27 mouse cellular contexts compared by ENCODE assay signal in genomic region chr3:66486658-66487057, GRCm38 (mm10).
DNase-seq lines count a peak whose midpoint lies in the region; ATAC-seq and TF ChIP-seq lines count a peak whose summit lies in the region.
"Had no signal": no experiment of that assay in that cellular context is flagged by ENCODE, and none has a peak within 500 bp of the region (broad histone marks: within the 10 kb centered on the region; RNA-seq: fewer than 3 reads in every experiment).

No protein-coding gene starts in this region.

- H3K4me3 ChIP-seq in heart, embryonic 12.5 days, result no peak overlapping the region
- no peak overlapping the region for H3K4me3 ChIP-seq in liver, embryonic 14.5 days (ENCODE audit: insufficient read depth in 1 of 2, low read depth in 2 of 2, low read length in 2 of 2)
- H3K4me3 ChIP-seq: forebrain, embryonic 10.5 days; forebrain, embryonic 15.5 days; heart, adult 2 months; heart, embryonic 15.5 days; limb, embryonic 13.5 days had no signal

- H3K9ac ChIP-seq in heart, embryonic 12.5 days, result no peak overlapping the region
- H3K9ac ChIP-seq in liver, embryonic 14.5 days (replicated peaks), result no peak overlapping the region
- H3K9ac ChIP-seq: forebrain, embryonic 15.5 days; heart, embryonic 15.5 days; hindbrain, embryonic 14.5 days; limb, embryonic 13.5 days had no signal

- H3K27me3 ChIP-seq in heart, embryonic 12.5 days (replicated peaks), result no peaks in the 10 kb centered on the region
- no peaks in the 10 kb centered on the region for H3K27me3 ChIP-seq in liver, embryonic 14.5 days (ENCODE audit: control insufficient read depth, insufficient read depth, low read length)
- H3K27me3 ChIP-seq: heart, embryonic 15.5 days; limb, embryonic 13.5 days had no signal

- TF ChIP-seq CTCF in liver, embryonic 14.5 days (IDR thresholded peaks at IDR 0.05; ENCODE audit: low read depth), result no peak

- H3K4me2 ChIP-seq in heart, embryonic 12.5 days, result no peak overlapping the region
- peak overlapping the region; percentile 62 for H3K4me2 ChIP-seq in liver, embryonic 14.5 days (ENCODE audit: low read depth)
- H3K4me2 ChIP-seq: forebrain, embryonic 15.5 days; heart, embryonic 15.5 days; hindbrain, embryonic 14.5 days; limb, embryonic 13.5 days; midbrain, embryonic 11.5 days had no signal

- no peak for TF ChIP-seq EP300 in liver, embryonic 14.5 days (IDR thresholded peaks at IDR 0.05; ENCODE audit: low read depth)

- ATAC-seq in heart, embryonic 12.5 days (ENCODE audit: insufficient number of reproducible peaks, low FRiP score), result peak; percentile 64; the same call in 1 of the 2 replicates
- ATAC-seq in erythroid progenitor cell, adult 5-6 weeks (replicated peaks; ENCODE audit: low FRiP score, poor library complexity, severe bottlenecking), result peak; percentile 51
- ATAC-seq in liver, embryonic 14.5 days (ENCODE audit: insufficient read depth), result peak; percentile 77
- no peak for ATAC-seq in CD4-positive, CD25-positive, alpha-beta regulatory T cell, adult 4 months
- ATAC-seq: forebrain, embryonic 15.5 days; midbrain, embryonic 16.5 days had no signal

- H3K4me1 ChIP-seq in heart, embryonic 12.5 days (replicated peaks), result 0 out of 2 replicates have a peak, but pooled peaks cover 6% of the 10 kb centered on the region
- peaks cover 36 to 41% of the 10 kb centered on the region in 2 experiments for H3K4me1 ChIP-seq in liver, embryonic 14.5 days (replicated peaks; ENCODE audit: control insufficient read depth in 2 of 2, insufficient read depth in 2 of 2, low read length in 1 of 2)

- H3K36me3 ChIP-seq in heart, embryonic 12.5 days, result no peaks in the 10 kb centered on the region
- no peaks in the 10 kb centered on the region for H3K36me3 ChIP-seq in liver, embryonic 14.5 days (replicated peaks; ENCODE audit: control insufficient read depth, insufficient read depth, low read depth)
- H3K36me3 ChIP-seq: forebrain, embryonic 10.5 days; forebrain, embryonic 15.5 days; heart, embryonic 15.5 days; limb, embryonic 13.5 days had no signal

- no peak overlapping the region for H3K27ac ChIP-seq in heart, embryonic 12.5 days (ENCODE audit: poor library complexity, severe bottlenecking)
- peak overlapping the region; percentile 85 for H3K27ac ChIP-seq in liver, embryonic 14.5 days
- H3K27ac ChIP-seq: forebrain, embryonic 10.5 days; forebrain, embryonic 15.5 days; heart, adult 2 months; heart, embryonic 15.5 days; hindbrain, embryonic 14.5 days; limb, embryonic 13.5 days; macrophage had no signal

- H3K9me3 ChIP-seq in heart, embryonic 12.5 days (replicated peaks), result no peaks in the 10 kb centered on the region
- no peaks in the 10 kb centered on the region for H3K9me3 ChIP-seq in liver, embryonic 14.5 days (ENCODE audit: control insufficient read depth, low read length)
- H3K9me3 ChIP-seq: forebrain, embryonic 10.5 days; forebrain, embryonic 15.5 days; heart, embryonic 15.5 days; limb, embryonic 13.5 days had no signal

- DNase-seq in heart, postnatal 4 days, result no peak
- no peak for DNase-seq in liver, embryonic 14.5 days (ENCODE audit: low read depth in 3 of 3, low spot score in 3 of 3)
- no peak for DNase-seq in gastrocnemius, adult 8-10 months (ENCODE audit: low spot score in 2 of 2)
- DNase-seq in kidney, adult 9 months, result no peak
- DNase-seq: adrenal gland, adult 2 months; adrenal gland, postnatal 36 days; cerebellum, adult 8-10 months; cerebellum, postnatal 25 days; heart, adult 2 months; kidney, adult 18-20 months; kidney, postnatal 36 days; lung, adult 2 months; lung, postnatal 10 days; right cerebral cortex, postnatal 25 days; thymus, adult 18-20 months; thymus, postnatal 36 days had no signal
